Mouse (Mus musculus) right cerebral cortex, postnatal 14 days (tissue): ENCODE results near the gene Mat2a.

ENCODE experiments used
- DNase-seq: peaks from one replicate; pipeline ENCODE4 v3.0.0; 2022

The Mat2a gene

DNA sequence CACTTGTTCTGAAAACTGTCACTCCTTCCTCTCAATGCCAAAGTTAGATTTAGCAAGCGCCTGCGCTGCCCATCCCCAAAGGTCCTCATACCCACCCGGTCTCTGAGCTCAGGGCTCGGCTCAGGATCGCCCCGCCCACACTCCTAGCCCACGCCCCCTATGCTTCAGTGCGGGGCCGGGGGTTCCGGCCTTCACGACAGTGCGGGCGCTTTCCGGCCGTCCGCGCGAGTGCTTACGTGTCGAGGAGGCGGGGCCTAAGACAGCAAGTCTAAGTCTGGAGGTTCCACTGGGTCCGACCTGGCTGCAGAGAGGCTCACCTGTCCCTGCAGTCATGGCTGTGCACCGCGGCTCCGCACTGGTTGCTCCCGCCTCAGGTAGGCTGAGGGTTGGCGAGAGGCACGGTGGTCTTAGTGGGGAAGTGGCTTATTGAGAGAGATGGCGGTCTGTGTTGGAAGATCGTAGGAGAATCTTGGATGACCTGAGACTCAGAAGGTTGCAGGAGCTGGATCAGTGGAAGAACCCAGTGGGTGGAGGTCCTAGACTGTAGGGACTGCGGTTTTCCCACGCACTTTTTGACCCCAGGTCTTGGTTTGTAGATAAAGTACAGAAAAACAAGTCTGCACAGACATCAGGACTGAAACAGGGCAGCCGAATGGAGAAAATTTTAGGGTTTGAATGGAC is 25.1 kb downstream of the Mat2a start, which contains the start of gene Ggcx:
TSS of gene Ggcx (plus strand) at position 233 of the 681 bp plus-strand sequence.
- DNase-seq = peak; percentile 91

DNA sequence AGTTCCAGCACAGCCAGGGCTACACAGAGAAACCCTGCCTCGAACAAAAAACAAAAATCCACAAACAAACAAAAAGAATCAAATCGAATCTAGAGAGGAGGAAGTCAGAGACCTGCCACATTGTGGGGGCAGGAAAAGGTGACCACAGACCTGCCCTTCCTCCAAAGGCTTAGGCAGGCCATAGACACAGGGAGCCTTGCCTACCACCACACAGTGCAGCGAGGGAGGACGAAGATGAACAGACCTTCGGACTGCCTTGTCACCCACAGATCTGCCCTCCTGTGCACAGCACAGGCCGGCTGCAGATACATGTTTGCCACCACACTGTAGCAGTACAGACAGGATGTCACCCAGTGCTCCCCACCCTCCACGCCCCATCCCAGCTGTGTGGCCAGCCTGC is 28.8 kb downstream of the Mat2a start:
- DNase-seq = no peak

DNA sequence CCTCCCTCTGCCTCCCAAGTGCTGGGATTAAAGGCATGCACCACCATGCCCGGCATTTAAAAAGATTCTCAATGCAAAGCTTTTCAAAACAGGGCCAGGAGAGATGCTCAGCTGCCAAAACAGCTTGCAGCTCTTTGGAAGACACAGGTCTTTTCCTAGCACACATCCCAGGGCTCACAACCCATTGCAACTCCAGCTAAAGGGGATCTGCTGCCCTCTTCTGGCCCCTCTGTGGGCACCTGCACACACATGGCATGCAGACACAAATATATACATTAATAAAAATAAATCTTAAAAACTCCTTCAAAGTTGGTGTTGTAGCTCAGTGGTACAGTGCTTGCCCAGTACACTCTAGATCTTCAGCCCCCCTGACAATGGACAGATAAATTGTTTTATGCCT is 29.4 kb downstream of the Mat2a start:
- DNase-seq = no peak

DNA sequence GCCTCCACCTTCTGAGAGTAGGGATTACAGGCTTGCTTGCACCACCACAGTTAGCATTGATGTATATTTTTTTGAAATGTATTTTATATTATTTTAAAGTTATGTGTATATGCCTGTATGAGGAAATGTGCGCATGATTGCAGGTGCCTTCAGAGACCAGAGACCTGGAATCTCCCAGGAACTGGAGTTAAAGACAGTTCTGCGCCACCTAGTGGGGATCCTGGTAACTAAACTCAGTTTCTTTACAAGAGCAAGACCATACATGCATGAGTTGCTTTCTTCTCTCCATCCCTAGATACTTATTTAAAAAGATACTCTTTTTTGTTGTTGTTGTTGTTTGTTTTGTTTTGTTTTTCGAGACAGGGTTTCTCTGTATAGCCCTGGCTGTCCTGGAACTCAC is 29.8 kb downstream of the Mat2a start:
- DNase-seq = peak; percentile 82

DNA sequence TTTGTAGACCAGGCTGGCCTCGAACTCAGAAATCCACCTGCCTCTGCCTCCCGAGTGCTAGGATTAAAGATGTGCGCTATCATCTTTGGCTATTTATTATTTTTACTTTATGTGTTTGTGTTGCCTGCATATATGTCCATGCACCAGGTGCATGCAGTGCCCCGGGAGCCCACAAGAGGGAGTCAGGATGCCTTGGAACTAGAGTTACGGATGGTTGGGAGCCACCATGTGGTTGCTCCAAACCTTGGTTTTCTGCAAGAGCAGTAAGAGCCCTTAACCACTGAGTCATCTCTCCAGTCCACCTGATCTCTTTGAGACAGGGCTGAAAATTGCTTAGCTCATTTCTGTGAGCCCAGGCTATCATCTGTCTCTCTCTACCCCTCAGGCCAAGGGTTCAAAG is 32.2 kb downstream of the Mat2a start:
- peak; percentile 83 for DNase-seq

DNA sequence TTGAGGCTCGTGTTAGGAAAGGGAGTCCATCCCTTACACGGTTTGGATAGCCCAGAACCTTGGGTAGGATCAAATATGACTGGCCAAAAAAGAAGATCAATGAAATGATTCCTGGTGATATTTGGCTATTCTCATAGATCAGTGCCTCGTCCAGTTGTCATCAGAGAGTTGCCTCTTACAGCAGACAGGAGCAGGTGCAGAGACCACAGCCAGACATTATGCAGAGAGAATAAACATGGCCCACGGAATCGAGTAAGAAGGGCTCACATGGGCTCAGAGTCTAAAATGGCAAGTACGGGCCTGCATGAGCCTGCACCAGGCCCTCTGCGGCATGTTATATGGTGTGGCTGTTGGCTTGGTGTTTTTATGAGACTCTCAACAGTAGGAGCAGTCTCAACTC is 34.0 kb downstream of the Mat2a start:
- DNase-seq = no peak

DNA sequence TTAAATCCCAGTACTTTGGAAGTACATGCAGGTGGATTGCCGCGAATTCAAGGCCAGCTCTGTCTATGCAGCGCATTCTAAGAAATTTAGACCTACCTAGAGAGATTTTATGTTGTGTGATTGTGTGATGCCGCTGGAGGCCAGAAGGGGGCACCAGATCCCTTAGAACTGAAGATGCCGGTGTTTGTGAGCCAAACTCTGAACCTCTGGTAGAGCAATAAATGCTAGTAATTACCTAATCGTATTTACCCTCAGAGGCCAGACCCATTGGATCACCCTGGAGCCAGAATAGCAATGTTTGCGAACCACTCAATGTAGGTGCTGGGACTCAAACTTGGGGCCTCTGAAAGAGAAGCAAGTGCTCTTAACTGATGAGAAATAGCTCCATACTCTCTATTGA is 37.5 kb downstream of the Mat2a start:
- peak; percentile 73 for DNase-seq

DNA sequence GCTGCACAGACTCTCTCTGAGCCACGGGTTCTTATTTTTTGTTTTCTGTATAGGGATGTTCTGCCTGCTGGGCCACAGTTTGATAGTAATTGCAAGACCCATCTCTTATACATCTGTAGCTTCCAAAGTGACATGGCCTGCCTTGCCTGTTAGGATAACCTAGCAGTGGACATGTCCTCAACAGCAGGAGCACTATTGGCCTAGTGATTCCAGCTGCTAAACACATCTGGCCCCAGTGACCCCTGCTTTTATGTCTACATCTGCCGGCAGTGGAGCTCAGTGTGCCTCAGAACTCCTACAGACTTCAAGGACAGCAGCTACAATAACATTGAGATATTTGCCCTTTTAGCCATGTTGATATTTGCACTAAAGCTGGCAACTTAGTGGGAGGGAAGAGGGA is 39.4 kb downstream of the Mat2a start:
- DNase-seq = no peak

DNA sequence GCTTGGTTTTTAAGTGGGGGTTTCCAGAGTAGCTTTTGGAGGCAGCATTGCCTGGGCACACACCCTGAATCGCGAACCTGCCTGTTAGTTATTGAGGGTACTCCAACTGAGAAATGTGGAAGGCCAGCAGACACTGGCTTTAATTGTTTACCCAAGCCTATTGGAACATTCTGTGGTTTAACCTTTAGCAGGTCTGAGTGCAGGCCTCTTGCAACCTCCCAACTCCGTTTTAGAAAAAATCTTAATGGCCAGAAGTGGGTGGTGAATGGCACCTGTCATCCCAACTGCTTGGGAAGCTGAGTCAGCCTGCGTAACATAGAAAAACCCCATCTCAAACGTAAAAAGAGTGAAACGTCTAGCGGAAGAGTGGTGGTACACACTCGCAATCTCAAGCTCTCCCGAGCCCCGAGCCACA is 42.5 kb downstream of the Mat2a start:
- DNase-seq = no peak

DNA sequence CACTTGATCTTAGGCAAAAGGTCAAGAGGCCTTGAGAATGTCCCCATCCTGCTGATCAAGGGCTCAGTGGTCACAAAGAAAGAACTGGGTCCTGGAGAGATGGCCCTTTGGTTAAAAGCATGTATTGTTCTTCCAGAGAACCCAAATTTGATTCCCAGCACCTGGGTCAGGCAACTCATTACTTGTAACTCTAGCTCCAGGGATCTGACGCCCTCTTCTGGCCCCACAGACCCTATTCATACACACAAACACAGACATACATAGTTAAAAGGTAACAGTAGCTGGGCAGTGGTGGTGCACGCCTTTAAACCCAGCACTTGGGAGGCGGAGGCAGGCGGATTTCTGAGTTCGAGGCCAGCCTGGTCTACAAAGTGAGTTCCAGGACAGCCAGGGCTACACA is 47.0 kb downstream of the Mat2a start:
- DNase-seq = no peak

DNA sequence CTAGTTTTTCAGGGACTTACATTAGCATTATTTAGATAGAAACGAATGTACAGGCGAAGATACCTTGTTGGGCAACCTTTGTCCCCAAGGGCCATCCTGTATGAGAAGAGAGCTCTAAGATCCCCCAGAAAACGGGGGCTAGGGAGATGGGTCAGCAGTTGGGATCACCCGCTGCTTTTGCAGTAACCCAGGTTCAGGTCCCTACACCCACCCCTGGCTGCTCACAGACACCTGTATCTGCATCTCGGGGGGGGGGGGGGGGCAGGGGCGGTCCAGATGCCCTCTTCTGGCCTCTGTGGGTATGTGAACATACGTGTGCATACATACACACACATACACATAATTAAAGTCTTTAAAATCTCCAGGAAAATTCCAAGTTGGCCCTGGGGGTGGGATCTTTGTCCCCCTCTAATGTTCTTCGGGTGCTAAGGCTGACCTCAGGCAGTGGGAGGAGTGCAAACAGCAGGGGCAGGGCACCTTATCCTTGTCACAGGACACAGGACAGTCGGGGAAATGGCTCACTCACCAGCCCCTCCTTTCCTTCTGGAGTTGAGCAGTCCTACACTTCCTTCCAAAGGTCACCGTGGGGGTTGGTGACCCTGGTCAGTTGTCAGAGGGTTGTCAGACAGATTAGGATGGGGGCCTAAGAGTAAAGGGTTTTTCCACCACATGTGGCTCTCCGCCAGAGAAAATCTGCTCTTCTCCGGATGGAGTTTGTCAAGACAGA is 48.4 kb downstream of the Mat2a start:
- no peak for DNase-seq

DNA sequence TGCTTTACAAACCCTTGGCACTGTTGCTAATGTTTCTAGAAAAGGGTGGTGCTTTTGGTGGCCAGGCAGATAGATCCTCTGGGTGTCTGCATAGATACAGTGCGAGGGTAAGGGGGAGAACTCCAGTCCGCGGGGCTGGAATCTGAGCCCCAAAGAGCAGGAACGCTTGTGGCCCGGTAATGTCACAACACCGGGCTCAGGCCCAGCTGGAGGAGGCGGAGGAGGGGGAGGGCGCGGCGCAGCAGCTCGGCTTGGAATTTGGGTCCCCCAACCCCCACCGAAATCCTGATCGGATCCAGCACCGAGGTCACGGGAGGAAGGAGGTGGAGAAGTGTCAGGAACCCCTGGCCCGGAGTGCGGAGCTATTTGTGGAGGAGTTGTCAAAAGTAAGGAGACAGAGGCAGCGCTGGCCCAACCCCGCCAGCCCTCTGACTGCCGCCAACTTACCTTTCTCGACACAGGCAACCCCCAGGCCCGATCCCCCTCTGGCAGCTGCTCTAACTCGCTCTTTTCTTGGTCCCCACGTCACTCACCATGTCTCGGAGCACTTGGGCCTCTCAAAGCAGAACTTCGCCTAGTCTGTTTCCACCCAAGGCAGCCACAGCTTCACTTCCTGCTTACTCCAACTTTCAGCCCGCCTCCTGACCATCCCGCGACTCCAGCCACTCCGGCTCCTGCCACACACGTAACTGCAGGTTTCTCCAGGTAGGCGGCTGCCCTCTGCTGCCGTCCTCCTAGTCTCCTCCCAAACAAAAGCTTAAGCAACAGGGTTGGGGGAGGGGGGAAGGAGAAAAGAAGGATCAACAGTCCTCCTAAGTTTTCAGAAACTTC is 49.2 kb downstream of the Mat2a start, which contains the start of gene Vamp8:
TSS of gene Vamp8 (minus strand) at position 763 of the 831 bp plus-strand sequence.
- peak; percentile 40 for DNase-seq

DNA sequence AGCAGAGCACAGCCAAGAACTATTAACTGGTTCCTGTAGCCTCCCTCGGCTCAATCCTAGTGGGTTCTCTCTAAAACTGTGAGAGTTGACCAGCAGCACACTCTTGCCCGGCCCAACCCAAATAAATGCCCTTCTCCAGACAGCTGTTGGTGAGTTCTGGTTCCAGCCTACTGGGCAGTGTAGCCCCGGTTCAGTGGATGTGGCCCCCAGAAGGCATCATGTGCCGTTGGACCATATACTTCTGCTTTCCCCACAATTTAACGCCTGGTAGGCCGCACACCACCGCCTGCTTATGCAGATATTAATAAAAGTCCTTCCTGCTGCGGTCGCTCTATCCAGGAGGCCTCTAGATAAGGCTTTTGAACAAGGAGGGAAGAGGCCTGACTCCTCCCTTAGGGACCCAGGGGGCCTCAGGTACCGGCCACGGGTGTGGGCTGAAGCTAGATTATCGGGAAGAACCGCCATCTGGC is 49.9 kb downstream of the Mat2a start:
- DNase-seq = no peak

DNA sequence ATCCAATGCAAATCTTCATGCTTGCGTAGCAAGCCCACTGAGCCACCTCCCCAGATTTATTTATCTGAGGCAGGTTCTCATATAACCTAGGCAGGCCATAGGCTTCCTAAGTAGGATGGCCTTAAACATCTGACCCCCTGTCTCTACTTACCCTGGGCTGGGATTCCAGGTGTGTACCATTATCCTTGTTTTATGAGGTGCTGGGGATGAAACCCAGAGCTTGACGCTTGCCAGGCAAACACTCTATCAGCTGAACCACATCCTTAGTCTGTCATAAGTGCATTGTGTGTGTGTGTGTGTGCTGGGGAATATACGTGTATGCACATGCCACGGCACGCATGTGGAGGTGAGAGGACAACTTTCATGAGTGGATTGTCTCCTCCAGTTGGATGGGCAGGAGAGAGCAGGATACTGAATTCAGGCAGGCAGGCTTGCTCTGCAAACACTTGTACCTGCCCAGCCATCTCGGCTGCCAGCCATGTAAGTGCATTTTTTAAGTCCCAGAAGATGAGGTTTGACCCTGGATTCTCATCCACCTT is 50.5 kb downstream of the Mat2a start:
- DNase-seq = no peak

DNA sequence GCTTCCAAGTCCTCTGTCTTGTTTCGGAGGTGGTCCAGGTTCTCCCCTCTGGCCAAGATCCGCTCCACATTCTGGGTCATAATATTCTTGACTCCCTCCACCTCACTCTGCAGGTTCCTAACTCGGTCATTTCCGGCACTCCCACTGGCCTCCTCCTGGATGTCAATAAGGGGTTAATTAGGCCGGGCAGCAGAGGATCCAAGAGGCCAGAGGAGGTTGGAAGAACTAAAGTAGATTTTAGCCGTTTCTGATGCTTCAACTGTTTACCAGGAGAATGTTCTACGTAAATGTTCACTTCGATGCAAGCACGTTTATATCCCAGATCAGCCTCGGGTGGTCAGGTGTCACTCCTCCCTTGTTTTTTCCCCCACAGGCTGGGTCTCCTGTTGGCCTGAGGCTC is 51.1 kb downstream of the Mat2a start:
- DNase-seq = no peak

DNA sequence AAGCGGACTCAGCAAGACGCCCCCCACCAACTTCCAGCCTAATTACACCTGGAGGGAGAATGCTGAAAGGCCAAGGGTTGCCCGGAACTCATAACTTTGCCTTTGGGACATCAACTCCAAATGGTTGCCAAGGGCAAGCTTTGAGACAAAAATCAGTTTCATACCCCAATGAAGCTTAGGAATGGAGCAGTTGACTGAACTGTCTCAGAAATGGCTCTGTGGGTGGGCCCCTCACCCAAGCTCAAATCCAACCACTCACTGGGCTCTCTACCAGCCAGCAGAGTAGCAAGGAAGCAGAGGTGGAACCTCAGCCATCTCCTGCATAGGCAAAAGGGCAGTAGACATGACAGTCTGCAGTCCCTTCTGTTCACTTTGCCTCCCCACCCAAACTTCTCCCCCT is 51.5 kb downstream of the Mat2a start:
- DNase-seq = no peak

DNA sequence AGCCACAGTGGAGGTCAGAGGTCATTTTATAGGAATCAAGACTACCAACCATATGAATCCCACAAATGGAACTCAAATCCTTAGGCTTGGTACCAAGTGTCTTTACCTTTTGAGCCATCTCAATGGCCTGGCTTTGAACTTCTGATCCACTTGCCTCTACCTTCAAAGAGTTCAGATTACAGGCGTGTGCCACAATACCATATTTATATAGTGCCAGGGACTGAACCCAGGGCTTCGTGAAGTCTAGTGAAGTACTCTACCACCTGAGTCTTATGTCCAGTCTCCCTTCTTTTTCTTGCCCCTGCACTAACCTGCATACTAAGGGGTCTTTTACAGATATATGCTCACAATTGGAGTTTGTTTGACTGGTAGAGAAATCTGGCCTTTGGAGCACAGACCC is 52.8 kb downstream of the Mat2a start:
- no peak for DNase-seq

DNA sequence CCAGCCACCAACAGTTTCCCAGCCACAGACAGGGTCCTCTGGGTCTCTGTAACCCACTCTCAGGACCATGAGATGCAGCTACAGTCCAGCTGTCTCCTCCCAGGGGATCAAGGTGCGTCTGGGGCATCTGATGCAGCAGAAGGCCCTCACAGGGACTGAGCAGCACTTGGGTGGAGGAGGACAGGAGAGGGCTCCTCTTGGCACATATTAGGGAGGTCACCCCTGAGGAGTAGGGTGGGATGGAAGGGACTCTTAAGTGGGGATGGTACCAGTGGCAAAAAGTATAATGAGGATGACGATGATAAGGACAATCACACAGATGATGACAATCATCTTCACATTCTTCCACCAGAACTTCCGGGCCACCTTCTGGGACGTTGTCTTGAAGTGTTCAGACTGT is 54.1 kb downstream of the Mat2a start:
- DNase-seq = no peak

DNA sequence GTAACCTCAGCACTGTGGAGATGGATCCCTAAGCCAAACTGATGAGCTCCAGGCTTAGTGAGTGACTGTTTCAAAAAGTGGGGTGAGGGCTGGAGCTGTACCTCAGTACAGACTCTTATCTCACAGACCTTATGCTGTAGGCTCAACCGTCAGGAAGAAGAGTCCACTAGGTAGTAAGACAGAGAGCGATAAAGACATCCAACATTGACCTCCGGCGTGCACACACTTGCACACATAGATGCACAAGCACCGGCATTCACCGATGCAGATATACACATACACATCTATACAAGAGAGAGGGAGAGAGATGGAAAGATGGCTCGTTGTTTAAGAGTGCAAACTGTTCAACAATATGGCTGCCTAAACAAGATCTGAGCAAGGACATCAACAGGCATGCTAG is 55.4 kb downstream of the Mat2a start:
- DNase-seq = no peak

DNA sequence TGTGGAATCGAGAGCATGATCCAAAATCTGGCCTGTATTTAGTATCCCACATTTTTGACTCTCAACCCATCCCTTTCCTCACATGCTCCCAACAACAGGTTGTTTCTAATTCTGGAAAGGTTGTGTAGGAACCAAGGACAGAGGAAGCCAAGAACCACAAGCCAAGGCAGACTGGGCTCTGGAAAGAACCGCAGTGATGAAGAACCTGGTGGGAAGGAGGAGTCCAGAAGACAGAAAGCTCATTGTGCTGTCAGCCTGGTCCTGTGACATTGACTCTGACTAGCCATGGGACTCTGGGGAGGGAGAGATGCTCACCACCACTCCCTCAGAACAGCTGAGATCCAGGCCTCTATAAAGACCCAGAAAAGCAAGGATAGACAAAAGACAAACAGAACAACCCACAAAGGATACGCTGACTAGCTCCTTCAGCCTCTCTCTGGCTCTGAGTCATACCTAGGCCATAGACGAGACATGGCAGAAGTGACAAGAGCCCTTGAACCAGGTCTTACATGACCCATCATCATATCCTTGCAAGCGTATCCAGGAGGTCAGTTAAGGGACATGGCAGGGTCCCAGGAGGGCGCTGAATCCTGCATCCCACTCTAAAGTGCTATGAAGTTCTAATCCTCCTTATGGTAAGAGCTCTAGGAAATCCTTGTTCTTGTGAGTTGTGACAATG is 56.1 kb downstream of the Mat2a start:
- no peak for DNase-seq
